Mouse (Mus musculus) heart, postnatal 36 days (tissue): ENCODE results near the gene Calcoco2. TPM values are rescaled to one million over a fixed set of nuclear protein-coding genes. Genes with fewer than 3 reads are reported as not detected.
"Not testable (repeated sequence)": the region's sequence is repeated elsewhere in the genome, so short reads cannot be mapped to it uniquely, and the experiment has no call there.

ENCODE experiments used
- DNase-seq, 2 experiments: peaks; one replicate each; pipeline ENCODE4 v3.0.0; 2021 to 2022
- intact Hi-C: fragments of 180-260 bp; cut with DNase I; formaldehyde crosslinking; loops from one replicate; pipeline ENCODE4 v1.15.1; 2025
- total RNA-seq, 2 experiments: library from RNA; stranded (reverse); gene quantifications; 2 replicates each; pipeline ENCODE4 v1.2.3; 2021

Gene Calcoco2
- not detected for total RNA-seq

DNA sequence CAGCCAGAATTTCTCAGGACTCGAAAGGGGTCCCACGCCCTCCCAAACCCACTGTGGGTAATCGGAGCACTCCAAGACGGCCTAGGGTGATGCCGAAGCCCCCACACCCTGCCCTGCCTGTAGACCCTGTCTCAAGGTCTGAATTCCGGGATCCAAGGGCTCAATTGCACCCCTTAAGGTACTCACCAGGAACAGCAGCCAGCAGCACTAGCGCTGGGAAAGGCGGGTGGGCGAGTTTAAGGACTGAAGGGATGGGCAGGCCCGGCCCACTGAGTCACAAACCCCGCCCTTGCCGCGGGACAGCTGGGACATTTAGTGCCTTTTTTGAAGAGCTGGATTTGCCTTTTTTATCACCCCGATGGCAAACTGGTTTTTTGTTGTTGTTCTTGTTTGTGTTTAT is at the start of gene Calcoco2:
Gene Calcoco2, minus strand, starts transcription at position 214 of the 400 bp plus-strand sequence.
- intact Hi-C loops = no loop called here
- DNase-seq = no peak

DNA sequence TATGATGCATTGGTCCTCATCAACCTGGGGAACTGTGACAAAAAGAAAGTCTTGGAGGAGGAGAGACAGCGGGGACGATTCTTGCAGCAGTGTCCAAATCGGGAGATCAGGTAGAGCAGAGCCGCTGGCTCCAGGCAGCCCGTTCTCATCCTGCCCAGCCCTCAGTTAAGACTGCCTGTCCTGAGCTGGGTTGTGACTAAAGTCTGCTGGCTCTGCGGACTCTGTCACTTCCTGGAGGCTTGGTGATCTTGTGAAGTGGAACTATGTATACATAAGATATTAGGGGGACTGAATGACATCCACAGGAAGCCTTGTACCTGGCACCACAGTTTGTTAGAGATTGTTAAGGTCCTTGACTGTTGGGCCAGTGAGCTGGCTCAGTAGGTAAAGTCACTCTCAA is 35.7 kb upstream of the Calcoco2 start:
- intact Hi-C loops = no loop called here
- DNase-seq = no peak

DNA sequence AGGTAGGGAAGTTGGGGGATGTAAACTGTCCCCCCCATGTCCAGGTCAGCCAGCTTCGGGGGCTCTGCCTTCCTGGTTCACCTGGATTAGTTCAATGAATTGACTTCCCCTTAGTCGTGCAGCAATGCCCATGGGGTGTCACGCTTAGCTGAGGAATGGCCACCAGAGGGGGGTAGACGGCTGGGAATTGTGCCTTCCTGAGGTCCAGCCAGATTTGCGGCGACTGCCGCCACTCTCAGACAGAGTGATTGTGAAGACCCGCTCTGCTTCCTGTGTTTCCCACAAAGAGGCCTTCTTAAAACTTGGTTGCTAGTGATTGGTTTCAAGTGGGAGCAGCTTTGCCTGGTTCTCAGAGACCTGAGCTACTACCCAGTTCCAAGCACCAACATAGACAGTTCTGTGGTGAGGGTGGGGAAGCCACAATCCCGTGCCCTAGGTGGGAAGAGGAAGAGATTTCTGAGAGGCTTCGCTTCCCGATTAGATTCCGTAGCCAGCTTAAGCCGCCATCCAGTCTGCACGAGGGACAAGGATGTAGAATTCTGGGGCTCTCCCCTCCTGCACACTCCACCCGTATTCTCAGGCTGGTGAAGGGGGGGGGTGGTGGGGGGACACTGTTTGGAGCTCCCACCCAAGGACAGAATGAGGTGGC is 34.0 kb upstream of the Calcoco2 start:
- intact Hi-C loops = loop anchor here (1.0 kb wide), 1 partner anchor 90 kb away; no protein-coding TSS in a partner anchor
- DNase-seq = peak; percentile 57 to 74

DNA sequence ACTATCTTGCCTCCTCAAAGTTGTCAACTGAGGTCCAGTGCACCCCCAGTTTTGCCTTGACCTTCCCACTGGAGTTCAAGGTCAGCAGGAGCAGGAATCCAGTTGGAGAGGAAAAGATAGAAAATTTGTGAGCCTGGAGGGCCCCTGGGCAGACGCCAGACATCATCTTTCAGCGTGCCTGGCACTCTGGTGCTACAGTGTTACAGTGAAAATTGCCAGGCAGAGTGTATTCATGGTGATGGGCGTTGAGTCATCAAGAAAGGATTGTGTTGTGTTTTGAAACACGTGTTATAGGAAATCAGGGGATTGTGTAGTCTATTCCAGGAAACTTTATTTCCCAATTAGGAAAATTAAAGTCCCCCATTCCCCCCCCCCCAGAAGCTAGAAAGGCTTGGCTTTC is 32.0 kb upstream of the Calcoco2 start:
- DNase-seq = no peak
- intact Hi-C loops = no loop called here

DNA sequence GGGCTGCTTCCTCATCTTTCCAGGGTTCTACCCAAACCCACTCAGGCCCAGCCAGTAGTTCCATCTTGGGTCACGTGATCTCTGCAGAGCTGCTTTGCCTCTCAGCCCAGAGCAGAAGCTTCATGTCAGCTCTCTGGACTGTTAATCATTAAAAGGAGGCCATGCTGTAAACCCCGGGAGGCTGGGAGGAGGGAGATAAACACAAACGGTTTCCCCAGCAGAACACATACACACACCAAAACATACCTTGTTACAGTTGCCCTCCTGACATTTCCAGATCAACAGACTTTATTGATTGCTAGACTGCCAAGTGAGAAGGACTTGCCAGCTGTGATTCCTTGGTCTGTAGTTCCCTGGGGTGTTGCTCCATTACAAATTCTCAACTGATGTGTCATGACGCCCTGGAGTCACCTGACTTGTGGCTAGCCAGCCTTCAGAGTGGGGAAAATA is 29.0 kb upstream of the Calcoco2 start:
- intact Hi-C loops = no loop called here
- no peak for DNase-seq

DNA sequence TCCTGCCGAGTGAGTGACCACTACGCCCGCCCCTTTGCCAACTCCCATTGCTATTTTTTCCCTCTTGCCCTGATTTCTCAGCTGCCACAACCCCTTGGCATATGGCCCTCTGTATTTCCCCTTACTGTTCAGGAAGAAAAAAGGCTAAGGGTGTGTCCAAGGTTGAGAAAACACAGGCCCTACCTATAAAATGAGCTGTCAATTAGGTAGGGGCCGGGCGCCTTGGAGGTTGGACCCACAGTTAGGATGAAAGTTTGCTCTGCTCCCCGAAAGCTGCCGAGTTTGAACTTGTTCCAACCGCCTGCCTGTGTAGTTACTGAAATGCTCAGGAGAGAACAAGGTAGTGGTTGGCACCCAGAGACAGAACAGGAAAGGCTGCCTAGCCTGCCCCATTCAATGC is 24.1 kb upstream of the Calcoco2 start:
- intact Hi-C loops = no loop called here
- no peak for DNase-seq

DNA sequence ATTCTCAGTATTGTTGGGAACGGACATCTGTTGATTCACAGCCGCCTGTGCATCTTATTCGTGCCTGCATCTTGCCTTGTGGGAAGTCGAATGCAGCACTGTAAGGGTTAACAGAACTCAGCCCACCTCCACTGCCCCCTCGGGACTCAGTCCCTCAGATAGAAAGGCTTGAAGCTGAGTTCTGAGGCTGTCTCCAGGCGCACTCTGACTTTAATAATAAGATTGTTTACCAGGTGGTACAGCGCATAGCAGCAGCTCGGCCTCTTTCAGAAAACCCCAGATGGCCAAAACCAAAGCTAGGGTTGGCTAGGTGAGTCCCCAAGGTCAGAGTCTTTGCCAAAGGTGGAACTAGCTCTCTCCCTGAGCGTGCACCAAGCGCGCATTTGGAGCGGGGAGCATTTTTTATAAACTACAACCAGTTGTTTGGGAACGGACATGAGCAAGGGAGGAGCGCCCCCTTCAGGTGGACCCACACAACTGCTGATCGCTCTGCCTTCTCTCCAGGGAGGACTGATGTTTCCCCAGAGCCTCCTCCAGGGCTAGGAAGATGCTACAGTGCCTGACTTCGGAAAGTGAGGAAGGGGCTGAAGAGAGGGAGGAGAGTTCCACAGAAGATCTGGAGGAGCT is 21.6 kb upstream of the Calcoco2 start, which contains the start of gene Ttll6:
Gene Ttll6, plus strand, starts transcription at position 548 of the 627 bp plus-strand sequence.
- intact Hi-C loops = no loop called here
- peak; percentile 38 to 43 for DNase-seq

DNA sequence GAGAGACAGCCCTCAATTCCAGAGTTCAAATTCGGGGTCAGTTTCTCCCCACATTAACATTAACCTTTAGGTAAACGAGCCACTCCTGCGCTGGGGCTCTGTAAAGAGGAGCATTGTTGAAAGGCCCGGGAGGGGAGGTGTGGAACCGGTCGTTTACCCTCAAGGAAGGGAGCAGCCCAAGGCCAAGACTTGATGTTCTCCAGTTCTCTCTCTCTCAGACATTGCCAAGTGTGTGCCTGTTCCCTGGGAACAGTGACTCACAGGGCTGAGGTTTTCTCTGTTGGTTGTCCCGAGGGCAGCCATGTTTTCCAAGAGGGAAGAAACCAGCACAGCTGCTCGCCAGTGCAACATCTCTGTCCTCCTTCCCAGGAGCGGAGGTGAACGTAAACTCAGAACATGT is 18.8 kb upstream of the Calcoco2 start:
- no peak for DNase-seq
- intact Hi-C loops = no loop called here

DNA sequence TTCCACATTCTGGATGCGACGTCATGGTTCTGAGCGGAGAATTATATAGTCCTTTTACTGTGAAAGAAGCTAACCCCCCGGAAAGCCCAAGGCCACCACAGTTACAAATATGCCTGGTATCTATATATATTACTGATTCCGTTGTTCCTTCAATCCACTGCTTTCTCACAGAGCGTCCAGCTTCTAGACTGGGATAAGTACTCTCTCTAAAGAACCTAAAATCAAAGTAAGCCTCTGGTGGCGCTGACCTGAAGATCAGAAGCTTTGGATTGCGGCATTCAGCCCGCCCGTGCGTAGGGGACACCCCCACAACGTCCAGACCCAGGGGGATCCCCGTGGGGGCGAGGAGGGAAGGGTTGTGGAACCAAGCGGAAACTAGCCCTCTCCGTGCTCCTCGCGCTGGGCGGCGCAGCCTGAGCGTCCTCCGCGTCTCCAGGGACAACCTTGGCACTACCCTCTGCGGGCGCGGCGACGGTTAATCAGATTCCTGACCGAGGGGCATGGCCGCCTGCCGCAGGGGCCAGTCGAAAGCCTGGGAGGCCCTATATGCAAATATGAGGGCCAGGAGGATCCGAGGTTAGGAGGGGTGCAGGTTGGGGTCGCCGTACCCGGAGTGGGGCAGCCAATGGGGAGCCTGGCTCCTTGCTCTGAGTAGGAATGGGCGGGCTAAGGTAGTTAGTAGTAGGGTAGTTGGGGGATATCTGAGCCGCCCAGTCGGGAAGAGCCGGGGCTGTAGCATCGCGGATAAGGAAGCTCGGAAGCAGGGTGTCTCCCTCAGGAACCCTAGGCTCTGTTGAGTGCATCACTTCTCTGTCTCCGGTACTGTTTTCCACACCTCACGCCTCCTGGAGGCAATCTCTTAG is 12.5 kb upstream of the Calcoco2 start:
- intact Hi-C loops = no loop called here
- no peak for DNase-seq

DNA sequence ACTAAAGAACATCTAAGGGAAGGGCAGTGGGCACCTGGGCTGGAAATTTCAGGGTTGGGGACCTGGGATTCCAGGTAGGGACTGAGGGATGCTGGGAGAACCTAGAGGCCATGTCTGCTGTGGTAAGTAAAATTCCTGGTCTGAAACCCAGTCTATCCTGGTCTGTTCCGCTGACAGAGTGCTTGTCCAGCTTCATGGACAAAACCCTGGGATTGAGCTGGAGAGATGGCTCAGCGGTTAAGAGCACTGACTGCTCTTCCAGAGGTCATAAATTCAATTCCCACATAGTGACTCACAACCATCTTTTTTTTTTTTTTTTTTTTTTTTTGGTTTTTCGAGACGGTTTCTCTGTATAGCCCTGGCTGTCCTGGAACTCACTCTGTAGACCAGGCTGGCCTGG is 11.0 kb upstream of the Calcoco2 start:
- DNase-seq, intact Hi-C loops: not testable (repeated sequence)

DNA sequence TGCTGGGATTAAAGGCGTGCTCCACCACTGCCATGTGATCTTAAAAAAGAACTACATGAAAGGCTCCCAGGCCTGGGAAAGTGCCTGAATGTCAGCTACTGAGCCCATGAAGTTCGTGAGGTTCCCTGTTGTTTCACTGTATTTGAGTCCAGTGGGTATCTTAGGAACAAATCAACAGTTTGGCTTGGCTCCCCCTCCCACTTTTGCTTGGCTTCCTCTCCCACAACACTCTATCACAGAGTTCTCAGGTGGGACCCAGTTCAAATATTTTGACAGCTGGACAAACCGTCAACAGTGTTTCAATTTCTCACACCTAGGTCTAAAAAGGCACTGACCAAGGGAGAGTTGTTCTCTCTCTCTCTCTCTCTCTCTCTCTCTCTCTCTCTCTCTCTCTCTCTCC is 7.6 kb upstream of the Calcoco2 start:
- intact Hi-C loops = no loop called here
- DNase-seq = no peak

DNA sequence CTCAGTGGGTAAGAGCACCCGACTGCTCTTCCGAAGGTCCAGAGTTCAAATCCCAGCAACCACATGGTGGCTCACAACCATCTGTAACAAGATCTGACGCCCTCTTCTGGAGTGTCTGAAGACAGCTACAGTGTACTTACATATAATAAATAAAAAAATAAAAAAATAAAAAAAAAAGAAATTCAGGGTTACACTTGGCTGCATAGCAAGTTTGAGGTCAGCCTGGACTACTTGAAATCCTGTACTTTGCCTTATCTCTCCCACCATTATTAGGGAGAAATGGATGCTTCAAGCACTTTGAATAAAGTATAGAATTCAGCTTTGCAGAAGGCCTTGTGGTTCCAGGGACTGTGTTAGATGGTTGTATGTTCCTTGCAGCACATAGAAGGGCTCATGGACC is 5.2 kb upstream of the Calcoco2 start:
- DNase-seq, intact Hi-C loops: not testable (repeated sequence)

DNA sequence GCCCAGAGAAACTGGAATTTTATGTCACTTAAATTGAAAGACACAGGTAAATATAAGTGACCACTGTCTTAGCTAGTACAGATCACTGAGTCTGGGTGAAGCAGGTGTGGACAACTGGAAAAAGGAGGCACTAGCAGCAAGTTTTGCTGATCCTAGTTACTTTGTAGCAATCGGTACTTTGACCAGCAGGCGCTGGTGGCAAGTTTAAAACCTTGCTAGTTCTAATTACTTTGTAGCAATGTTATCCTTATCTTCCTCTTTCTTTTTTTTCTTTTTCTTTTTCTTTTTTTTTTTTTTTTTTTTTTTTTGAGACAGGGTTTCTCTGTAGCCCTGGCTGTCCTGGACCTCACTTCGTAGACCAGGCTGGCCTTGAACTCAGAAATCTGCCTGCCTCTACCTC is 4.4 kb upstream of the Calcoco2 start:
- intact Hi-C loops = no loop called here
- no peak for DNase-seq

DNA sequence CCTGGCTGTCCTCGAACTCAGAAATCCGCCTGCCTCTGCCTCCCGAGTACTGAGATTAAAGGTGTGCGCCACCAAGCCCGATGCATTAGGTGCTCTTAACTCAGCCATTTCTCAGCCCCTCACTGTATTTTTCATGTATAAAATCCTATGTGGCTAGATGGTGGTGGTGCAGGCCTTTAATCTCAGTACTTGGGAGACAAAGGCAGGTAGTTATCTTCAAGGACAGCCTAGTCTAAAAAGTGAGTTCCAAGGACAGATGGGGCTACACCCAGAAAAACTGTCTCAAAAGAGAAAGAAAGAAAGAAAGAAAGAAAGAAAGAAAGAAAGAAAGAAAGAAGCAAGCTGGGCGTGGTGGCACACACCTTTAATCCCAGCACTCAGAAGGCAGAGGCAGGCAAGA is 3.7 kb upstream of the Calcoco2 start:
- intact Hi-C loops = no loop called here
- no peak for DNase-seq

DNA sequence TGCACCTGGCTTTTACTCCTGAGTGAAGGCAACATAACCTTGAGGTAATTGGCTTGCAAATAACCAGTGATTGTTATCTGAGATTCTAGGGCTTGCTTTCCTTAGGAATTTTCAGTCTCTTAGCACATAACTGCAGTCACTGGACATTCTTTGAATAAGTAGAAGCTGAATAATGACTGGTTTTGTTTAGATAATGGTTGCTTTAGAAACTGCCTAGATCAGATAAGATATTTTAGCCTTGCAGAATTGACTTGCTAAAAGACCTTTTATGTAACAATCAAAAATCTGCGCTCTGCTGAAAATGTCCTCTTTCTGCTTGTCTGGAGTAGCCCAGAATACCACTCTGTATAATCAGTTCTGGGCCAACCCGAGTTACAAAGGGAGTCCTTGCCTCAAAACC is 2.3 kb upstream of the Calcoco2 start:
- intact Hi-C loops = no loop called here
- no peak for DNase-seq

DNA sequence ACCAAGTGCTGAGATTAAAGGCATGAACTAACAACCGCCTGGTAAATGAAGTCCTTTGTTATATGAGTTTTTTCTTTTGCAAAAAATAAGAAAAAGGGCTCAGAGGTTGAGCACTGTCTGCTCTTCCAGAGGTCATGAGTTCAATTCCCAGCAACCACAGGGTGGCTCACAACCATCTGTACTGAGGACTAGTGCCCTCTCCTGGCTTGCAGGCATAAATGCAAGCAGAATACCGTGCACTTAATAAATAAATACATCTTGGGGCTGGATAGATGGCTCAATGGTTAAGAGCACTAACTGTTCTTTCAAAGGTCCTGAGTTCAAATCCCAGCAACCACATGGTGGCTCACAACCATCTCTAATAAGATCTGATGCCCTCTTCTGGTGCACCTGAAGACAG is 814 bp downstream of the Calcoco2 start:
- intact Hi-C loops, DNase-seq: not testable (repeated sequence)

DNA sequence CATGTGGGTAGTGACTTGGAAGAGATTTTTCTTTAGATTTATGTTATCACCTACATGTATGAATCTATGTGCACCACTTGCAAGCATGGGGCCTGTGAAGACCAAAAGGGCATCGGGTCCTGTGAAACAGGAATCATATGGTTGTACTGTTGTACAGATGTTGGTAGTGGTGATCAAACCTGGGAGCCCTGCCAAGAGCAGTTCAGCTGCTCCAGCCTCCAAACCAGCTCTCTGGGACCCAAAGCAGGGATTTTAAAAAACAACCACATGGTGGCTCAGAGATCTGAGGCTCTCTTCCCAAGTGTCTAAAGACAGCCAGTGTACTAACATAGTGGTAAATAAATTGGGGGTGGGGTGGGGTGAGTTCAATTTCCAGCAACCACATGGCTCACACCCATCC is 3.4 kb downstream of the Calcoco2 start:
- no peak for DNase-seq
- intact Hi-C loops = no loop called here

DNA sequence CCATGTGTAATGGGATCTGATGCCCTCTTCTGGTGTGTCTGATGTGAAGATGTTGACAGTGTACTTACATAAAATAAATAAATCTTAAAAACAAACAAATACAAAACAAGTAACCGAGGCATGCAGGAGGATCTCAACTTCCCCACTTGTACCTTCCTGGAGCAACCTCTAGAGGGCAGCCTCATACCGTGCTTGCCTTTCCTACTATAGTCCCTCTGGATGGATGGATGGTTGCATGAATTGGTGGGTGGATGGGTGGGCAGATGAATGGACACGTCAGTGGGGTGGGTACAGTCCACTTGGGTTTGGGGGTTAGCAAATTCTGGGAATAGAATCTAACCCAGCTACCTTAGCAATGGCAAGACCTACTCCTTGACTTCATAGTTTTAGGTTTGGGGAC is 18.4 kb downstream of the Calcoco2 start:
- intact Hi-C loops = loop anchor here (1.0 to 5.0 kb wide), 3 partner anchors 34 to 216 kb away; no protein-coding TSS in a partner anchor
- peak; percentile 42 to 51 for DNase-seq

DNA sequence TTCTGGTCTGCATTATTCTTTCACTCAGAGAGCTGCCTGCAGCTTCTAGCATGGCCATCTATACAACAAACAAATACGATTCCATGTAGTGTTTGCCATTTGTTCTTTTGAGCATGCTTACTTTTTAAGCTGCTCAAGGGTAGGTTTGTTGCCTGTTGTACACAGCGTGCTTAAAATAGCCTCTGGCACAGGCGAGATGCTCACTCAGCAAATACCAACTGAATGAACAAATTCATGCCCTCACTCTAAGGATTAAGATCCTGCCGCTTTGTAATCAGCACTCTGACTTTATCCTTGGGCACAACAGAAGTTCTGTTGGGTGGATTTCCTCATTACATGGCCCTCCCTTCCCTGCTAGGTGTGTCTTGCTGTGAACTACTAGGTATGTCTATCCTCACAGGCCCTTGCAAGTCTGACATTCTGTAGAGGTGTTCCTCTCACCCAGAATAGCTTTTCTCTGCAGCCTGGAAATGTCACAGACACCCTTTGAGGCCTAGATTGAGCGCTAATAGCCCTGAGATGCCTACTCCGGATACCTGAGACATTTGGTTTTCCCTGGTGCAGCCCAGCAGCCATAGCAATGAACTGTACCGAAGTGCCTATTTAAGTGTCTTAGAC is 19.0 kb downstream of the Calcoco2 start:
- peak; percentile 11 to 13 for DNase-seq
- intact Hi-C loops = loop anchor here (1.0 to 5.0 kb wide), 3 partner anchors 35 to 215 kb away; no protein-coding TSS in a partner anchor

DNA sequence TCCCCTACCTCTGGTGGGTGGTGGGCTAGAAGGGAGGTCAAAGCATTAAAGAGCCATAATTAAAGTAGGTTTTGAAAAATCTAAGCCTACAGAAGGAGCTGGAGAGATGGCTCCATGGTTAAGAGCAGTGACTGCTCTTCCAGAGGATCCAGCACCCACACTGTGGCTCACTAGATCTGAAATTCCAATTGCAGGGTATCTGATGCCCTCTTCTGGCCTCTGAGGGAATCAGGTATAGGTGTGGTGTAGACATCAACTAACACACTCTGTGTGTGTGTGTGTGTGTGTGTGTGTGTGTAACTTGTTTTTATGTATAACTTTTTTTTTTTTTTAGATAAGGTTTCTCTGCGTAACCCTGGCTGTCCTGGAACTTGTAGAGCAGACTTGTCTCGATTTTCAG is 20.7 kb downstream of the Calcoco2 start:
- DNase-seq = no peak
- intact Hi-C loops = loop anchor here (5.0 kb wide), 1 partner anchor 214 kb away; no protein-coding TSS in a partner anchor

DNA sequence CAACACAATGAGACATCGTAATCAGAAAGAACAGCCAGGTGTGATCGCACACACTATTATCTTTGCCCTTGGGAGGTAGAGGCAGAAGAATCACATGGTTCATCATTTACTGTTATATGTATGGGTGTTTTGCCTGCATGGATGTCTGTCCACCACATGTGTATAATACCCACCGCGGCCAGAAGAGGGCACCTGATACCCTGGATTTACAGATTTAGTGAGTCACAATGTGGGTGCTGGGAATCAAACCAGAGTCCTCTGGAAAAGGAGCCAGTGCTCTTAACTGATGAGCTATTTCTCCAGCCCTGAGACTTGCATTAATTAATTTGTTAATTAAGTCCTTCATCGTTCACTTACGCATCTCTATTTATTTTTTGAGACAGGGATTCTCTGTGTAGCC is 23.8 kb downstream of the Calcoco2 start:
- intact Hi-C loops = no loop called here
- no peak for DNase-seq
